In the genomic region with DNA sequence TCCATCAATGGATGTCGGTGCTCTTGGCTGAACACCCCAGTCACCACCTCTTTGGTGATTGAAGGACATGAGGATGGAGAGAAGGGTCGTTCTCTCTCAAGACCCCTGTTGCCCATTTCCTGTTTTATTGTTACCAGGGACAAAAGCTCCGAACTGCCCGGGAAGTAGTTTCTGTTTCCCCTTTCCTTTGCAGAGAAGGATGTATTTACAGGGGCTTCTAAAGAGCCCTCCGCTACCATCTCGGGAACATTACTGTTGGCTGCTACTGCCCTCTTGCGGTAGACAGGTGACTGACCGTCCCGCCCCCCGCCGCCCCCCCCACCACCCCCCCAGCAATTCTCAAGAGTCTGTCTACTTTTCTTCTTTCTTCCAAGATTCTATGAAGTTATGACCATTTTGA, we compare ENCODE assay signal across 7 mouse cellular contexts. TPM values are rescaled to one million over a fixed set of nuclear protein-coding genes. Genes with fewer than 3 reads are reported as not detected.
DNase-seq lines count a peak whose midpoint lies in the region; ATAC-seq and TF ChIP-seq lines count a peak whose summit lies in the region.

No protein-coding gene starts in this region.

- peak; percentile 51 for DNase-seq in urinary bladder, postnatal 14 days (ENCODE audit: low spot score)
- no peak for DNase-seq in urinary bladder, postnatal 36 days (ENCODE audit: low spot score in 2 of 2)
- DNase-seq in lung, postnatal 0 days (ENCODE audit: low spot score) = peak; percentile 48
- DNase-seq in retina, embryonic 14.5 days (ENCODE audit: low spot score) = peak; percentile 74

- peak; percentile 67 for TF ChIP-seq CTCF in intestine, postnatal 0 days (IDR thresholded peaks at IDR 0.05; ENCODE audit: low read depth)
- TF ChIP-seq CTCF in lung, postnatal 0 days (IDR thresholded peaks at IDR 0.05) = peak; percentile 61

- TF ChIP-seq EP300 in lung, postnatal 0 days (IDR thresholded peaks at IDR 0.05) = no peak

- peak overlapping the region; percentile 32; the same call in 1 of the 2 replicates for H3K4me3 ChIP-seq in brown adipose tissue, adult 24 weeks (ENCODE audit: insufficient read depth, low read depth, low read length)
- H3K4me3 ChIP-seq in intestine, postnatal 0 days (ENCODE audit: low read depth, low read length) = no peak overlapping the region
- H3K4me3 ChIP-seq in lung, postnatal 0 days (ENCODE audit: low read depth, low read length) = peak overlapping the region; percentile 16; the same call in 1 of the 2 replicates

- no peaks in the 10 kb centered on the region for H3K9me3 ChIP-seq in intestine, postnatal 0 days (ENCODE audit: control insufficient read depth)
- H3K9me3 ChIP-seq in lung, postnatal 0 days (ENCODE audit: low read length) = no peaks in the 10 kb centered on the region

- no peaks in the 10 kb centered on the region for H3K36me3 ChIP-seq in intestine, postnatal 0 days (ENCODE audit: control insufficient read depth, insufficient read depth)
- no peaks in the 10 kb centered on the region for H3K36me3 ChIP-seq in lung, postnatal 0 days (ENCODE audit: insufficient read depth, low read length)

- WGBS in intestine, postnatal 0 days = 3% methylated on average over 11 of the region's 11 CpGs
- WGBS in lung, postnatal 0 days = 2% methylated on average over 11 of the region's 11 CpGs

- no peaks in the 10 kb centered on the region for H3K27me3 ChIP-seq in intestine, postnatal 0 days (replicated peaks; ENCODE audit: control insufficient read depth, insufficient read depth, low read length)
- no peaks in the 10 kb centered on the region for H3K27me3 ChIP-seq in lung, postnatal 0 days (replicated peaks; ENCODE audit: insufficient read depth, low read length)

- no peak overlapping the region for H3K9ac ChIP-seq in intestine, postnatal 0 days (ENCODE audit: low read depth, low read length)
- no peak overlapping the region for H3K9ac ChIP-seq in lung, postnatal 0 days (replicated peaks; ENCODE audit: low read depth)

- ATAC-seq in granulocyte monocyte progenitor cell, adult 5-6 weeks (replicated peaks; ENCODE audit: poor library complexity, severe bottlenecking) = peak; percentile 56
- no peak for ATAC-seq in intestine, postnatal 0 days
- no peak for ATAC-seq in lung, postnatal 0 days

- no peak overlapping the region for H3K27ac ChIP-seq in brown adipose tissue, adult 24 weeks (replicated peaks; ENCODE audit: low read depth, low read length)
- no peak overlapping the region for H3K27ac ChIP-seq in intestine, postnatal 0 days (ENCODE audit: low read depth, low read length)
- H3K27ac ChIP-seq in lung, postnatal 0 days (ENCODE audit: low read length) = no peak overlapping the region

- H3K4me1 ChIP-seq in brown adipose tissue, adult 24 weeks (ENCODE audit: control insufficient read depth, insufficient read depth, insufficient read length, low read length) = no peaks in the 10 kb centered on the region
- H3K4me1 ChIP-seq in intestine, postnatal 0 days (replicated peaks; ENCODE audit: control insufficient read depth, insufficient read depth, low read length) = no peaks in the 10 kb centered on the region
- no peaks in the 10 kb centered on the region for H3K4me1 ChIP-seq in lung, postnatal 0 days (ENCODE audit: insufficient read depth, low read depth, low read length)

- H3K4me2 ChIP-seq in intestine, postnatal 0 days (replicated peaks; ENCODE audit: low read depth) = peak overlapping the region; percentile 55
- peak overlapping the region; percentile 37 for H3K4me2 ChIP-seq in lung, postnatal 0 days (replicated peaks; ENCODE audit: low read depth, low read length)

RNA-seq across cellular contexts. Expression of gene Nsrp1, which starts 15.0 kb away (rescaled TPM):
- polyA plus RNA-seq in brown adipose tissue, adult 24 weeks (2012; ENCODE audit: insufficient read depth, insufficient read length, missing spikeins) = 10.3 and 12.1 TPM in 2 replicates
- total RNA-seq in granulocyte monocyte progenitor cell, adult 5-6 weeks (2014; fragmentation: Nextera tagmentation) = 15.6 and 22.8 TPM in 2 replicates
- total RNA-seq in granulocyte monocyte progenitor cell, adult 5-6 weeks (2017) = 18.2 and 22.8 TPM in 2 replicates
- 54.3 and 65.8 TPM in 2 replicates for polyA plus RNA-seq in intestine, postnatal 0 days (2015; fragmentation: Nextera tagmentation; extraction: Ambion mirVana)
- polyA plus RNA-seq in lung, postnatal 0 days (2015; fragmentation: Nextera tagmentation; extraction: Ambion mirVana) = 58.5 and 59.7 TPM in 2 replicates

Comparison
In these comparisons a context has a peak if more than half of its experiments do, and no peak if none do; other contexts are left out.
1. DNase-seq: peak in urinary bladder, postnatal 14 days (single experiment), lung, postnatal 0 days (single experiment) and retina, embryonic 14.5 days (single experiment); none in urinary bladder, postnatal 36 days (0 of 2).